Mouse (Mus musculus): Measurements from ENCODE around the gene Gm21828.
"Not testable (repeated sequence)": the region's sequence is repeated elsewhere in the genome, so short reads cannot be mapped to it uniquely, and the experiment has no call there.

The Gm21828 gene

DNA sequence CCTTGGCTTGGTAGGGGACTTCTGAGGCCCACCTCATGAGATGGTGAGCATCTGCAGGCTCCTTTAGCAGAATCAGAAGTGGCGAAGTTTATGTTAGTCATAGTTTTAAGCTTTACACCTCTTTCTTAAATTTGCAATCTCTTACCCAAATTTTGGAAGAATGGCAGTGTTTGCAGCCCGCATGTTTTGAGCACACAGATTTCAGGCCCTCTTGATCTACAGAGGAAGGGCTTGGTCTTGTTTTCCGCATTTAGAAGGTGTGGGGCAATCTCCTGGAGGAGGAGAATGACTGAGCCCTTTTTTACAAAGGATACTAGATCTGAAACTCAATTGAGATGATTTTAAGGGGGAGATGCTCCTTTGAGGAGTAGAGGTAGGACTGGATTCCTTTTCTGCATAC is at the start of gene Gm21828:
TSS of gene Gm21828 (minus strand) at position 101 of the 400 bp plus-strand sequence.
- in situ Hi-C loops (cut with MseI, MboI): not testable (repeated sequence)

DNA sequence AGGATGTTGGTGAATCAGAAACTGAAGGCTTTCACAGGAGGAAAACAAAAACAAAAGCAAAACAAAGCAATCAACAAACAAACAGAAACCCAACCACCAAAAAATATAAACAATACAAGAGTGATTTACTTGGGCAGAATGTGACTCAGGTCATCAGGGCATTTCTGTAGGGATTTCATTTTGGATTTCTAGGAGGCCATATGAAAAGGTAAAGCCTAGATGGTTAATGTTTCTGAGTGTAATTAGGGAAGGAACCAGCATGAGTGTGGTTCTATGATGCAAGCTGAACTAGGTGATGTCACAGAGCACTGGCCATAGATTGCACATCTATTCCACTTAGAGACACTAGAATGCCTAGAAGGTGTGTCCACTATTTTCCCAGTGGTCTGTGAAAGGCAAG is 28.4 kb upstream of the Gm21828 start, which contains the start of the genes Gm21440 and Gm21454:
TSS of gene Gm21440 (plus strand) at position 301 of the 400 bp plus-strand sequence.
TSS of gene Gm21454 (plus strand) at position 352 of the 400 bp plus-strand sequence.
- in situ Hi-C loops (cut with MseI, MboI): not testable (repeated sequence)

All from mouse trophoblast stem cell (cell line).